Mouse (Mus musculus) megakaryocyte, embryonic 14.5 days (primary cell): ENCODE measurements around the gene Pygb.

Experiments
- FLI1 ChIP-seq: IDR thresholded peaks from 2 replicates; pipeline ENCODE4 v1.6.1; 2012; ENCODE audit warnings: low read length, inconsistent platforms, mixed read lengths
- GATA1 ChIP-seq: IDR thresholded peaks from 3 replicates; pipeline ENCODE4 v1.6.1; 2012; ENCODE audit warnings: mixed read lengths, low read length, inconsistent platforms, borderline replicate concordance

GRCm38 (mm10) chr2:150842049-150842461, 55.5 kb downstream of the Pygb start:
- TF ChIP-seq GATA1 (no peak), FLI1 (no peak)
